Mouse (Mus musculus) heart, adult 18-20 months (tissue): ENCODE data around the gene Rdh8. TPM values are rescaled to one million over a fixed set of nuclear protein-coding genes. Genes with fewer than 3 reads are reported as not detected.
"Not testable (repeated sequence)": the region's sequence is repeated elsewhere in the genome, so short reads cannot be mapped to it uniquely, and the experiment has no call there.

ENCODE experiments used
- DNase-seq, 2 experiments: peaks; one replicate each; pipeline ENCODE4 v3.0.0; 2021 to 2022; ENCODE audit warnings: mixed read lengths in 1 of 2
- long read RNA-seq, 2 experiments: library from polyadenylated mRNA; stranded (forward); transcript quantifications; one replicate each; pipeline ENCODE4 v2.0.0; 2021
- total RNA-seq, 2 experiments: library from RNA; stranded (reverse); gene quantifications; 2 replicates each; pipeline ENCODE4 v1.2.3; 2021

Rdh8 gene
- total RNA-seq, result not detected
- long read RNA-seq, experiment 1, result 0 reads
- long read RNA-seq, experiment 2, result 0 reads

DNA sequence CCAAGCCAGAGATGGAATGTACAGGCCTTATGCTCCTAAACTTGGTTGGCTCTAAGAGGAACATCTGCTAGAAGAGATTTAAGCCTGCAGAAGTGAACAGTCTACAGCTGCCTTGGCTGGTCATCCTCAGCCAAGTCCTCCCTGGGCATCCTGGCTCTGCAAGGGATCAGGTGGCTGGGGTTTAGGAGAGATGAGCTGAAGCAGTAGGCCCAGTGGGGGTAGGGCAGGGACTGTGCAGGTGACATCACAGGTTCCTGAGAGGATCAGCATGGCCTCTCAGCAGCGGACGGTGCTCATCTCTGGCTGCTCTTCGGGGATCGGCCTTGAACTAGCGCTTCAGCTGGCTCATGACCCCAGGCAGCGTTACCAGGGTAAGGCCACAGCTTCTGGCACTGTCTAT, at the start of gene Rdh8:
TSS of gene Rdh8 (plus strand) at position 268 of the 400 bp plus-strand sequence.
- DNase-seq, result no peak

DNA sequence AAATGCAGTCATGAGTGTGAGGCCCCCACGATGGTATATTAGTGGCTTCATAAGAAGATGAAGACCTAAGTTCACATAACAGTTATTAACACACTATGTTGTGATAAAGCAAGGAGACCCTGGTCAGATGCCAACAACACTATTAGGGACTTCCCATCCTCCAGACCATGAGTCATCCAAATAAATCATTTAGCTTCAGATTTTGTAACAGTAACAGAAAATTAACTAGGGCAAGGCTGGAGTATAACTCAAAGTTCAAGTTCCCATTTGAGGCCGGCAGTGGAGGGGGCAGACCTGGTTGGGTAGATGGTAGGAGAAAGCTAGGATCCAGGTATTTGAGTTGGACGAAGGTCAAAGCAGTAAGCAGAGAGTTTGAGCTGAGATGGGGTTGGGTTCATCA, 37.0 kb upstream of the Rdh8 start:
- no peak for DNase-seq

DNA sequence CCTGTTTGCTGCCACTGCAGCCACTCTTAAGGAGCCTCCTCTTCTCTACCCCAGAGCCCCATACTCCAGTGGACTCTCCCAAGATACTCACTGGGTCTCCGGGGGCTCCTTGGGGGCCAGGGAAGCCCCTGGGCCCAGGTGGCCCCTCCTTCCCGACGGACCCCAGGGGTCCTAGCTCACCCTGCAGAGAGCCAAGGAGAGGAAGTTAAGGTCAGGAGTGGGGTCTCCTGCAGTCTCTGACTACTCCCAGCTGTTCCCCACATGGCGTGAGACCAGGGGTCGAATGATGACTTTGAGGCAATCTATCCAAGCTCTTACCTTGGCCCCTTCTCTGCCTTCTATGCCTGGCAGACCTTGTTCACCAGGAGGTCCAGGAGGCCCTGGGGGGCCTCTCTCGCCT, 33.2 kb upstream of the Rdh8 start:
- DNase-seq, result no peak

GRCm38 (mm10) chr9:20787992-20788391, 30.3 kb upstream of the Rdh8 start:
- DNase-seq, result no peak

DNA sequence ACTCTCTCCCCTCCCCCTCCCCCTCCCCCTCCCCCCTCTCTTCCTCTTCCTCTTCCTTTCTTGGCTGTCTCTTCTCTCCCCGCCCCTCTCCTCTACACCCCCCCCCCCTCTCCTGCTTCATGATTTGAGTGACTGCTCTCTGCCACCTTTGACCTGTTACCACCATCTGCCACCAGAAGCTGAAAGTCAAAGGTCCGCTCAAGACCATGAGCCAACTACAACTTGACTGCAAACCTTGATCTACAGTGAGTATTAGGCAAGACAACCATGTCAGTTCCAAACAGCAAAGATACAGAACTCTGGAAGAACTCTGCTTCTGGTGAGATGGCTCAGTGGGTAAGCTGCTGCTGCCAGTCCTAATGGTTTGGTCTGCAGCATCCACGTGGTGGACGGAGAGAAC, 28.7 kb upstream of the Rdh8 start:
- no peak for DNase-seq

DNA sequence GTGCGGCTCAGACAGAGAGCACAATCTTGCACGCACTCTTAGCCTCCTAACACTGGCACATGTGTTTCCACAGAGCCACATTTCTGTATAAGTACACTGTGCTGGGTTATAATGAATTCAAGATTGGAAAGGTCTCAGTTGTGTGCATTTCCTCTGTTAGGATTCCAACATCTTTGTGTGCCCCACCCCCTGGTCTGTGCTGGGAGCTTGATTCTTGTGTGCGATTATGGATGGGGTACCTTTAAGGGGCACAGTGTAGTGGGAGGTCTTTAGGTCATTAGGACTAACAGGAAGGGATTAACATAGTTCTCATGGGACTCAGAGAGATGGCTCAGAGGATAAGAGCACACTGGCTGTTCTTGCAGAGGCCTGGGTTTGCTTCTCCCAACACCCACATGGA, 28.0 kb upstream of the Rdh8 start:
- no peak for DNase-seq

DNA sequence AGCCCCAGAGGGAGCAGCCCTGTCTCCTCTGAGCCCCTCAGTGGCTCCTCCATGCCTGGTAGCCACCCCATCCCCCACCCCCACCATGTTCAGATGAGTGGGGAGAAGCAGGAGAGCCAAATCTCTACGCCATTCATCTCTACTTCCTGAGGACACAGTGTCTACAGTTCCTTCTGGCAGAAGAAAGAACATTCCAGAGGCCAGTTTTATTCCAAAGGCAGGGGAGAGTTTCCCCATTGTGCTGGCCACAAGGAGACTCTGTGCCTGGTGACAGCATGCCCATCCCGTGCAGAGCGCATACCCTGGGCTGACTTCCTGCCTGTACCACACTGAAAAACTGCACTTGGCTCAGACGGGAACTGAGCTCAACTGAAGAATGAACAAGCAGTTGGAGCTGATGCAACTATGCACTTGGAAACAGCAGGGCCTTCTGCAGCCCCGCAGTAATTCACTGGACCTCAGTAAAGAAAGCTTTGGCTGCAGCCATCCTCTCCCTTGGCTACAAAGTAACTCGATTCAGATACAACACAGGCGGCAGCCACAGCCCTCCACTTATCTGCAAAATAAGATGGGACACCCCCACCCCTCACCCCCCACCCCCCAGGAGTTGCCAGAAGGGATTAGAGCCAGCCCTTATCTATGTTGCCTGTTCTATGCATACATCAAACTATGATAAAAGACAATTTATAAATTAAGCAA, 24.0 kb upstream of the Rdh8 start:
- DNase-seq, result peak; percentile 71 to 85

DNA sequence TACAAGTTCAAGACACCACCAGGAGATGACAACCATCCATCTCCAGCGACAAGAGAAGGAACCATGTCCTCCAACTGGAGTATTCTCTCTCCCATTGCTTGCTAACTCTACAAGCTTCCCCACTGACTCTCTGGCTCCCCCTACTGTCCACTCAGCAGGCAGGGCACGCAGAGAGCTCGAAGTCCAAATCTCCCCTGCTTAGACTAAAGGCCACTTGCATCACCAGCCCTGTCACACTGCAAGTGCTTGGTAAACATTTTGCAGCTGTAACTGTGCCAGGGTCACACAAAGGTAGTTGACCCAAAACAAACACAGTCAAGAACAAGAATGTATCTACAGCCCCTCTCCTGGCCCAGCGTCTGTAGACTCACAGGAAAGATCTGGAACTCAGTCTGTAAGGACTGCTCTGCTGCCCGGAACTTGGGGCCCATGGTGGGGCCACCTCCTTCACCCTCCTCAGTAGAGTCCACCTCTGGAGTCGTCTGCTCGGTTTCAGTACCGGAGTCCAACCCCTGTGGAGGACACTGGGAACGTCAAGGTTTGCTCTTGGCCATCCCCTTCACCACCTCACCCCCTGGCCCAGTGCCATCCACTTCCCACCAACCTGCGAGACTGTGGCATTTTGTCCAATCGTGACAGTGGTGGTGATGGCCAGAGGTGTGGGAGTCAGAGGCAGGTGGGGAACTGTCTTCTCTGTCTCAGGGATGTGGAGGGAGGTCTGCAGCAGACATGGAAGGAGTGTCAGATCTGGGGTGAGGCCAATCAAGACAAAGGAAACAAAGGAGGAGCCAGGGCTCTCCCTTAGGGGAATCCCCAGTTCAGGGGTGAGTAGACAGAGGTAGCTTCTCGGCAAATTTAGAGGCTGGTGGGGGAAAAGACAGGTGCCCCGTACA, 13.8 kb upstream of the Rdh8 start:
- DNase-seq, result peak; percentile 75 to 80

GRCm38 (mm10) chr9:20805159-20805495, 13.2 kb upstream of the Rdh8 start:
- DNase-seq, result peak; percentile 69 to 84

DNA sequence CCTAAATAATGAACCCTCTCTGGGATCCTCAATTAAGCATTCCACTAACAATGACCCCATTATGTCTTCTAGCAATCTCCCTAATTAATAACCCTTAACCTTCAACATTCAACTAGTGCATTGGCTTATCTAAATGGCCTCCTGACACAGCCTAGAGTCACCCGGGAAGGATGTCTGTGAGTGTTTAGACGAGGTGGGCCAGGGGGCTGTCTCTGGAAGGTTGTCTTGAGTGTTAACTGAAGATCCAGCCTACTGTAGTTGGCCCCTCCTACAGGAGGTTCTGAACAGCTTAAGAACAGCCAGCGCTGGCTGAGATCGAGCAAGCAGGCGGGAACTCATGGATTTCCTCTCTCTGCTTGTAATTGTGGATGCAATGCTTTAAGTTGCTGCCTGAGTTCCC, 12.6 kb upstream of the Rdh8 start:
- no peak for DNase-seq

DNA sequence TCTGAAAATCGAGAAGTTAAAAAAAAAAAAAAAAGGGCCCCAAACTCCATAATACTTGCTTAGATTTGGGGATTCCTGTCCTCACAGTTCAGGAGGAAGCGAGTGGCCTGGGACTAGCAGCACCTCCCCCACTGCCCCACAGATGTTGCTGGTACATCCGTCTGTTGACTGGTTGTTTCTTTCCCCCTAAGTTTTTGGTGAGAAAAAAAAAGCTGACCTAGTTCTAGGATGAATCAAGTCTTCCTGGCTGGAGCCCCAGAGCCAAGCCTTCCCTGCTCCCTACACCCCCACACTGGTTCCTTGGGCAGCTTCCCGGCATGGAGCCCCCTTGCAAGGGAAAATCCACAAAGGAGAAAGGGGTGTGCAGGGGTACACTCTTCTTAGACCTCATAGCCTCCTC, 8.0 kb upstream of the Rdh8 start:
- DNase-seq, result peak; percentile 65 to 79

DNA sequence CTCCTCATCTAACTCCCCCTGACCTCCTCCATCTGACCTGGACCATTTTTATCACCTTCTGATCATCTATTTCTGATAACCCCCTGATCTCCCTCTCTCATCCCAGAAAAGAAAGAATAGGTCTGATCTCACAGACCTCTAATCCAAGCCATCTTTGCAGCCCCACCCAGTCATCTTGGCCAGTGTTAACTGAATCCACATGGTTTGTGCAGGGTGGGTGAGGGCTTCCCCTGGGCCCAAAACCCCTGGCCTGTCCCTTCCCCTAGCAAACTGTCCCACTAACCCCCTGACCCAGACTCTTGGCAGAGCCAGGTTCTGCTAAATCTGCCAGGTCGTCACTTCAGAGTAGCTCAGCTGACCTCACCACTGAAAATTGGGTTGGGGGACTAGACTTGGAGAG, 7.5 kb upstream of the Rdh8 start:
- DNase-seq, result peak in 1 of 2 experiments; percentile 47

DNA sequence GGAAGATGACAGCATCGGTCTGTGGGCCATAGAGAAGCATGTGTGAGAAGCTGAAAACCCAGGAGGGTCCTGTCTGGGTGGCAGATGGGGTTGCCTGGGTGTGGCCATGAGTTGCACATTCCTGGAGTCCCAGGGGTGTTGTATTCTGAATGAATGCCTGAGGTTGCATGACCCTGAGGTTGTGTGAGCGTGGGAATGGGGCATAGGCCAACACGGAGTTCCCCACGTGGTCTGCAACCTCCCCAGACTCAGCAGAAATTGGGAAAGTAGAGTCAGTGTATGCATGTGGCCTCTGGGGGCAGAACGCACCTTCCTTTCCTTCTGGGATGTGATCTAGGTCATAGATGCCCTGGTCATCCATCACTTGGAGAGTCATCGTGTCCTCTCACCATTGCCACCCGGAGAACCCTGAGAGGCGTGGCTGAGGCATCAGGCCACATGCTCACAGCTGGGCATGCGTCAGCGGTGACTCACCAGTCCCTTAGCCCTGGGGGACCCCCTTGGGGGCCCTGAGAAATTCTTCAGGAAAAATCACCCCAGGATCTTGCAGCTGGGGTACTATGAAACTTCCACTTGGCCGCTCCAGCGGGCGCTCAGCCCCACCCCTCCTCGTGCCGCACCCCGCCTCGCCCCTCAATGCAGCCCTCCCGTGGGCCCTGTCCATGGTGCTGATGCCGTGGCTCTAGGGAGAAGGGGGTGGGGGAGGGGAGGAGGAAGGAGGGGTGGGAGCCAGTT, 5.6 kb upstream of the Rdh8 start:
- peak; percentile 68 for DNase-seq

- peak; percentile 80 to 90 for DNase-seq
These were observed 3.6 kb upstream of the Rdh8 start, which contains the start of gene Col5a3 for GRCm38 (mm10) chr9:20814521-20815272. TSS of gene Col5a3 (minus strand) at chr9:20815067.

DNA sequence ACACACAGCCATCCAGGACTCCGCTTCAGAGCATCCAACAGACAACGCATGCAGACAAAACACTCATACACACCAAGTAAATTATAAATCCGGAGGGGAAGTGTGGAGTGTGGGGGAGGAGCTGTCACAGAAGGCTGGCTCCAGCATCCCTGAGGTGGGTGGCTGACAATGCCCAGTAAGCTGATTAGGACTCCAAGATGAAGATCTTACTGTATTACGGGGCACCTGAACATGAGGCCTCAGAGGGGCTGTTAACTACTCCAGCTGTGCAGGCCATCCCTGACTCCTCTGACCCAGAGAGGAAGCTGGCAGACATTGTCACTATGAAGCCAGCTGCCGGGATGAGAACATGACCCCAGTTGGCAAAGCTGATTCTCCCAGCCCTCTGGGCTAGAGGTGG, 1.7 kb downstream of the Rdh8 start:
- DNase-seq, result no peak

GRCm38 (mm10) chr9:20822821-20823220, 4.5 kb downstream of the Rdh8 start:
- no peak for DNase-seq

- peak in 1 of 2 experiments; percentile 22 for DNase-seq
These were observed 7.5 kb downstream of the Rdh8 start for GRCm38 (mm10) chr9:20825781-20826180.

DNA sequence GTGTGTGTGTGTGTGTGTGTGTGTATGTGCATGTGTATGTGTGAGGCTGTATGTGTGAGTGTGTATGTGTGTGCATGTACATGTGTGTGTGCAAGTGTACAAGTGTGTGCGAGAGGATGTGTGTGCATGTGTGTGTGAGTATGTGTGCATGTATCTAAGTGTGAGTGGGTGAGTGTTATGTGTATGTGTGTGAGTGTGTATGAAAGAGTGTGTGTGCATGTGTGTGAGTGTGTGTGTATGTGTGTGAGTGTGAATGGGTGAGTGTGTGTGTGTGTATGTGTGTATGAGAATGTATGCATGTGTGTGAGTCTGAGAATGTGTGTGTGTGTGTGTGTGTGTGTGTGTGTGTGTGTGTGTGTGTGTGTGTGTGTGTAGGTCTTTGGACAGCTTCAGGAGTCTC, 9.8 kb downstream of the Rdh8 start:
- no peak for DNase-seq

- peak; percentile 97 to 98 for DNase-seq
These were observed 12.8 kb downstream of the Rdh8 start for GRCm38 (mm10) chr9:20830901-20831643.

DNA sequence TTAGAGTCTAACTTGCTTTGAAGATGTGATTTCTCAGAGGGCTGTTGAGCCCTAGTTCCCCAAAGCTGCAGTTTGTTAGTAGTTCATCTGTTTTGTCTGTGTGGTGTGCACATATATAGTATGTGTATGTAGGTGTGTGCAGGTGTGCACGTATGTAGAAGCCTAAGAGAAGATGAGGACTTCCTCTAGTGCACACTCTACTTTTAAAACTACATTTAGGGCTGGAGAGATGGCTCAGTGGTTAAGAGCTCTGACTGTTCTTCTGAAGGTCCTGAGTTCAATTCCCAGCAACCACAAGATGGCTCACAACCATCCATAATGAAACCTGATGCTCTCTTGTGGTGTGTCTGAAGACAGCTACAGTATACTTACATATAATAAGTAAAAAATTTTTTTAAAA, 16.6 kb downstream of the Rdh8 start:
- no peak for DNase-seq

DNA sequence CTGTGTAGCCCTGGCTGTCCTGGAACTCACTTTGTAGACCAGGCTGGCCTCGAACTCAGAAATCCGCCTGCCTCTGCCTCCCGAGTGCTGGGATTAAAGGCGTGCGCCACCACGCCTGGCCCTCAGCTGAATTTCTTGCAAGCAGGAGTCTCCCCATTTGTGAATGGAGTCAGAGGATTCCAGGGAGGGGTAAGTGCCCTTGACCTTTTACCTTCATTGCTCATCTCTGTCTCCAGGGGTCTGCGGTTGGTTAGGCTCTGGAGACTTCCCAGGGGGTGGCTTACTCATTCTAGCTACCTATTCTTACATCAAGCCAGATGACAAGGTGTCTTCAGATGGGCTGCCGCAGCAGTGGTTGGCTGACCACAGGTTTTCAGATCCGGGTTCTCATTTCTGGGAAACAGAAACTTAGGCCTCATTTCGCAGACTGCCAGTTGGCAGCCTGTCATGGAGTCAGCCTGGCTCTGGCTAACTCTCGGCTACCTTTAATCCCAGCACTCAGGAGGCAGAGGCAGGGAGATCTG, 17.2 kb downstream of the Rdh8 start:
- DNase-seq, result not testable (repeated sequence)
